Mouse (Mus musculus) stomach, embryonic 16.5 days (tissue): ENCODE measurements around the gene Add3. TPM values are rescaled to one million over a fixed set of nuclear protein-coding genes. Genes with fewer than 3 reads are reported as not detected.
A peak's percentile ranks its signal among the peaks of the same experiment; 100 is the strongest.

Experiments used
- ATAC-seq: fragments of 200-750 bp; cut with Nextera tagmentation; 2 replicates; pipeline ENCODE4 v1.8.0; 2017; ENCODE audit warnings: moderate number of reproducible peaks, moderate TSS enrichment; ENCODE audit not compliant: insufficient read depth, low FRiP score
- H3K27ac ChIP-seq: fragments of 300-500 bp; sonication (generic); 2 replicates; pipeline ENCODE4 v1.5.1; 2014; ENCODE audit warnings: low read length
- H3K27me3 ChIP-seq: fragments of 300-500 bp; sonication (generic); 2 replicates; pipeline ENCODE4 v1.6.1; 2014; ENCODE audit warnings: low read length, control low read depth, mixed read lengths; ENCODE audit not compliant: control insufficient read depth, insufficient read depth
- H3K36me3 ChIP-seq: fragments of 300-500 bp; sonication (generic); 2 replicates; pipeline ENCODE4 v1.6.1; 2014; ENCODE audit warnings: low read length; ENCODE audit not compliant: control insufficient read depth, insufficient read depth
- H3K4me1 ChIP-seq: fragments of 300-500 bp; sonication (generic); 2 replicates; pipeline ENCODE4 v1.6.1; 2014; ENCODE audit warnings: low read length, control low read depth, mixed read lengths; ENCODE audit not compliant: control insufficient read depth, insufficient read depth
- H3K4me2 ChIP-seq: fragments of 300-500 bp; sonication (generic); 2 replicates; pipeline ENCODE4 v1.6.1; 2014; ENCODE audit warnings: low read depth, low read length, mixed read lengths
- H3K4me3 ChIP-seq: fragments of 300-500 bp; sonication (generic); replicated peaks from 2 replicates; pipeline ENCODE4 v1.5.1; 2014; ENCODE audit warnings: mild to moderate bottlenecking, low read length
- H3K9ac ChIP-seq: fragments of 300-500 bp; sonication (generic); 2 replicates; pipeline ENCODE4 v1.6.1; 2014; ENCODE audit warnings: low read length
- H3K9me3 ChIP-seq: fragments of 300-500 bp; sonication (generic); replicated peaks from 2 replicates; pipeline ENCODE4 v1.6.1; 2016; ENCODE audit warnings: low read length, control low read depth; ENCODE audit not compliant: control insufficient read depth
- WGBS: fragments of 180-500 bp; shearing (Covaris S2); extraction: QIAGEN DNeasy Blood & Tissue Kit; methylation state at CpG from one replicate; pipeline ENCODE4 v1.1.7; 2014; 5-methylcytosine and 5-hydroxymethylcytosine counted together
- polyA plus RNA-seq: library from polyadenylated mRNA; unstranded; fragments of >200 nt; fragmentation: Nextera tagmentation; extraction: Ambion mirVana; gene quantifications from 2 replicates; pipeline ENCODE4 v1.2.1, GENCODE M21; 2015

Add3 gene
- polyA plus RNA-seq, 1 experiment from 2014 or later = 82.6 TPM

GRCm38 (mm10) chr19:53275204-53275603, 135.0 kb downstream of the Add3 start:
- WGBS = 31% methylated on average over 3 of the region's 3 CpGs
- no peak overlapping the region for H3K4me2 ChIP-seq
- peaks cover 3% of the 10 kb centered on the region; the same call in 1 of the 2 replicates for H3K4me1 ChIP-seq
- H3K27me3 ChIP-seq = no peaks in the 10 kb centered on the region
- no peak overlapping the region for H3K9ac ChIP-seq
- no peaks in the 10 kb centered on the region for H3K9me3 ChIP-seq
- ATAC-seq = no peak
- no peaks in the 10 kb centered on the region for H3K36me3 ChIP-seq
- H3K4me3 ChIP-seq = no peak overlapping the region
- no peak overlapping the region for H3K27ac ChIP-seq

GRCm38 (mm10) chr19:53276902-53277707, 136.9 kb downstream of the Add3 start:
- no peaks in the 10 kb centered on the region for H3K36me3 ChIP-seq
- ATAC-seq = peak; percentile 23; the same call in 1 of the 2 replicates
- H3K4me1 ChIP-seq = peaks cover 3% of the 10 kb centered on the region; the same call in 1 of the 2 replicates
- no peak overlapping the region for H3K9ac ChIP-seq
- no peak overlapping the region for H3K27ac ChIP-seq
- H3K4me2 ChIP-seq = 0 out of 2 replicates have a peak overlapping the region, but pooled peaks have one; percentile 2
- no peaks in the 10 kb centered on the region for H3K27me3 ChIP-seq
- WGBS = 57% methylated on average over 19 of the region's 19 CpGs
- no peak overlapping the region for H3K4me3 ChIP-seq
- H3K9me3 ChIP-seq = no peaks in the 10 kb centered on the region

- Histone ChIP-seq H3K9me3 (no peaks in the 10 kb centered on the region), H3K4me3 (no peak overlapping the region), H3K27ac (no peak overlapping the region), H3K36me3 (no peaks in the 10 kb centered on the region), H3K27me3 (no peaks in the 10 kb centered on the region), H3K4me2 (no peak overlapping the region), H3K9ac (no peak overlapping the region), H3K4me1 (no peaks in the 10 kb centered on the region; the same call in 1 of the 2 replicates)
- ATAC-seq = no peak
- 73% methylated on average over 19 of the region's 19 CpGs for WGBS
Observed at GRCm38 (mm10) chr19:53278491-53279415, 138.5 kb downstream of the Add3 start.

- WGBS = 78% methylated on average over 8 of the region's 8 CpGs
- ATAC-seq = no peak
Observed at GRCm38 (mm10) chr19:53280254-53280653, 140.0 kb downstream of the Add3 start.

GRCm38 (mm10) chr19:53282571-53282970, 142.3 kb downstream of the Add3 start:
- no peak for ATAC-seq
- no peak overlapping the region for H3K9ac ChIP-seq
- WGBS = 76% methylated on average over 10 of the region's 10 CpGs

More at GRCm38 (mm10) chr19:53280254-53280653, 140.0 kb downstream of the Add3 start:
- no peak overlapping the region for H3K4me2 ChIP-seq
- no peaks in the 10 kb centered on the region for H3K9me3 ChIP-seq
- H3K27ac ChIP-seq = no peak overlapping the region
- no peak overlapping the region for H3K4me3 ChIP-seq
- H3K27me3 ChIP-seq = no peaks in the 10 kb centered on the region
- H3K9ac ChIP-seq = no peak overlapping the region
- peaks cover 7% of the 10 kb centered on the region for H3K4me1 ChIP-seq
- no peaks in the 10 kb centered on the region for H3K36me3 ChIP-seq

GRCm38 (mm10) chr19:53283742-53284141, 143.5 kb downstream of the Add3 start:
- Histone ChIP-seq H3K36me3 (no peaks in the 10 kb centered on the region), H3K9me3 (no peaks in the 10 kb centered on the region), H3K4me2 (no peak overlapping the region), H3K9ac (no peak overlapping the region), H3K27ac (peak overlapping the region; percentile 38; the same call in 1 of the 2 replicates), H3K27me3 (no peaks in the 10 kb centered on the region), H3K4me3 (no peak overlapping the region), H3K4me1 (peaks cover 7% of the 10 kb centered on the region; the same call in 1 of the 2 replicates)
- 73% methylated on average over 7 of the region's 7 CpGs for WGBS
- no peak for ATAC-seq

More at GRCm38 (mm10) chr19:53282571-53282970, 142.3 kb downstream of the Add3 start:
- Histone ChIP-seq H3K27me3 (no peaks in the 10 kb centered on the region), H3K4me2 (no peak overlapping the region), H3K36me3 (no peaks in the 10 kb centered on the region), H3K9me3 (no peaks in the 10 kb centered on the region), H3K27ac (no peak overlapping the region), H3K4me3 (no peak overlapping the region), H3K4me1 (peaks cover 7% of the 10 kb centered on the region; the same call in 1 of the 2 replicates)

GRCm38 (mm10) chr19:53284268-53285208, 144.3 kb downstream of the Add3 start:
- H3K9me3 ChIP-seq = no peaks in the 10 kb centered on the region
- H3K4me2 ChIP-seq = no peak overlapping the region
- ATAC-seq = peak; percentile 57

More at GRCm38 (mm10) chr19:53284268-53285208, 144.3 kb downstream of the Add3 start:
- Histone ChIP-seq H3K4me3 (no peak overlapping the region), H3K27ac (peak overlapping the region; percentile 38; the same call in 1 of the 2 replicates), H3K36me3 (no peaks in the 10 kb centered on the region), H3K9ac (no peak overlapping the region), H3K27me3 (no peaks in the 10 kb centered on the region), H3K4me1 (peaks cover 7% of the 10 kb centered on the region; the same call in 1 of the 2 replicates)
- WGBS = 41% methylated on average over 20 of the region's 20 CpGs
